Mouse (Mus musculus) telencephalon, adult 2 months (tissue): ENCODE data around the gene Tmem151b.
A peak's percentile ranks its signal among the peaks of the same experiment; 100 is the strongest.

Experiments
- DNase-seq: peaks from one replicate; pipeline ENCODE4 v3.0.0-alpha.2; 2011; ENCODE audit warnings: low read depth, low spot score

The Tmem151b gene

GRCm38 (mm10) chr17:45545278-45545961 is 4.1 kb downstream of the Tmem151b start:
- no peak for DNase-seq

GRCm38 (mm10) chr17:45544873-45545277 is 4.6 kb downstream of the Tmem151b start:
- no peak for DNase-seq

GRCm38 (mm10) chr17:45544001-45544872 is 5.2 kb downstream of the Tmem151b start:
- no peak for DNase-seq

GRCm38 (mm10) chr17:45543115-45543514 is 6.4 kb downstream of the Tmem151b start:
- DNase-seq, result no peak

GRCm38 (mm10) chr17:45542705-45543104 is 6.8 kb downstream of the Tmem151b start:
- no peak for DNase-seq

GRCm38 (mm10) chr17:45542129-45542528 is 7.3 kb downstream of the Tmem151b start:
- DNase-seq, result no peak

- no peak for DNase-seq
Observed at GRCm38 (mm10) chr17:45539664-45540063, 9.8 kb downstream of the Tmem151b start.

- DNase-seq, result no peak
Observed at GRCm38 (mm10) chr17:45538394-45538793, 11.1 kb downstream of the Tmem151b start.

- DNase-seq, result no peak
Observed at GRCm38 (mm10) chr17:45536264-45536663, 13.2 kb downstream of the Tmem151b start.

GRCm38 (mm10) chr17:45532896-45533295 is 16.6 kb downstream of the Tmem151b start:
- DNase-seq, result no peak

GRCm38 (mm10) chr17:45530346-45530782 is 19.1 kb downstream of the Tmem151b start:
- peak; percentile 85 for DNase-seq

- DNase-seq, result peak; percentile 22
Observed at GRCm38 (mm10) chr17:45526571-45526970, 22.9 kb downstream of the Tmem151b start.

- DNase-seq, result no peak
Observed at GRCm38 (mm10) chr17:45524961-45525360, 24.5 kb downstream of the Tmem151b start.

GRCm38 (mm10) chr17:45523263-45523662 is 26.2 kb downstream of the Tmem151b start, which contains the start of gene Tcte1:
Tcte1 (plus strand) TSS chr17:45523434.
- no peak for DNase-seq

- DNase-seq, result no peak
Observed at GRCm38 (mm10) chr17:45520136-45520535, 29.3 kb downstream of the Tmem151b start.

GRCm38 (mm10) chr17:45518766-45519475 is 30.6 kb downstream of the Tmem151b start:
- no peak for DNase-seq

- no peak for DNase-seq
Observed at GRCm38 (mm10) chr17:45517549-45518215, 31.8 kb downstream of the Tmem151b start.

GRCm38 (mm10) chr17:45517135-45517534 is 32.3 kb downstream of the Tmem151b start:
- no peak for DNase-seq

- no peak for DNase-seq
Observed at GRCm38 (mm10) chr17:45516488-45516887, 33.0 kb downstream of the Tmem151b start.

GRCm38 (mm10) chr17:45515806-45516205 is 33.7 kb downstream of the Tmem151b start:
- no peak for DNase-seq

GRCm38 (mm10) chr17:45515204-45515726 is 34.2 kb downstream of the Tmem151b start:
- no peak for DNase-seq
